Mouse (Mus musculus) frontal cortex, postnatal 14 days (tissue): ENCODE data around the gene Synj1.

Source experiments
- DNase-seq, 2 experiments: peaks; one replicate each; pipeline ENCODE4 v3.0.0; 2022; ENCODE audit warnings: low spot score in 2 of 2

Synj1 gene

DNA sequence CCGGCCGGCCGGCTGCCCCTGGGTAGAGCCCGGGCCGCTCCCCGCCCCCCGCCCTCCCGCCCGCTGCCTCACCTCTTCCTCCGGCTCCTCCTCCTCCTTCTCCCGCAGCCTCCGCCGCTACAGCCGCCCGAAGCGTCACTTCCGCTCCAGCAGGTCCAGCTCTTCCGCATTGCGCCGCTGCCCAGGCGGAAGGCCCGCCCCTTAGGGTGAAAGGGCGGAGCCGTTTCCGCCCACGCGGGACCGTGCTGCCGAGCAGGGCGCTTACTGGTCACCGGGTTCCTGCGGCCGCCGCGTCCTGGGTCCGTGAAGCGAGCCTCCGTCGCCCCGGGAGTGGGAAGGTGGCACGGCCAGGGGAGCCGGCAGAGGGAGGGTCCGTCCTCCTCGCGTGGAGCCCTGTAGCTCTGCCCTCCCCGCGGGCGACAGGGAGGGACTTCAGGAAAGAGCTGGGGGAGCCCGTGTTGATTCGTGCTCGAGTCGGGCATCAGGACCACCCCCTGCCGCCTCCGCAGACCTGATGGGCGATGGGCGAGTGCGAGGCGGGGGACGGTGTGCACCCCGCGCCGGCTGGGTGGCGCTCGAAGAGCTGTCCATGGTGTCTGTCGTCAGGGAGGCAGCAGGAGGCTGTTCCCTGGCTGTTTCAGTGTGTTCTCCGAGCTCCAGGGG lies at the start of gene Synj1:
Gene Synj1 (minus strand): TSS at position 288 of the 663 bp plus-strand sequence.
- DNase-seq = peak; percentile 86 to 88

GRCm38 (mm10) chr16:91057741-91058140 lies 46.6 kb upstream of the Synj1 start:
- no peak for DNase-seq

- DNase-seq = no peak
These were observed 46.2 kb upstream of the Synj1 start for GRCm38 (mm10) chr16:91057261-91057660.

GRCm38 (mm10) chr16:91056043-91056821 lies 45.1 kb upstream of the Synj1 start:
- peak; percentile 13 to 40 for DNase-seq

DNA sequence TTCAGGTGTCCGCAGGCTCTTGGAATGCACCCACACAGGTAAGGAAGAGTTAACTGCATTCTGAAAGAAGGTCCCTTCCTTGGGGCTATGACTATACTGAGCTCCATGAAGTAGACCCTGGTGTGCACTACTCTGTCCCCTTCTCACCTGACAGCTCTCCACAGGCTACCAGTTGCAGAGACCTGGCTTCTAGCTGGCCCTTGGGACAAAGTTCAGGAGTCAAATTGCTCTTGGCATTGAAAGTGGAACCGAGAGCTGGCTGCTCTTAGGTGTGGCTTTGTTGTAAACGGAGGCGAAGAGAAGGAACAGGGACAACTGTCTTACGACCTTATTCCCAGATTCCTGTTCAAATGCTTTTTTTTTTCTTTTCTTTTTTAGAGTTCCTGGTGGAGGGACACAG lies 44.0 kb upstream of the Synj1 start:
- DNase-seq = no peak

DNA sequence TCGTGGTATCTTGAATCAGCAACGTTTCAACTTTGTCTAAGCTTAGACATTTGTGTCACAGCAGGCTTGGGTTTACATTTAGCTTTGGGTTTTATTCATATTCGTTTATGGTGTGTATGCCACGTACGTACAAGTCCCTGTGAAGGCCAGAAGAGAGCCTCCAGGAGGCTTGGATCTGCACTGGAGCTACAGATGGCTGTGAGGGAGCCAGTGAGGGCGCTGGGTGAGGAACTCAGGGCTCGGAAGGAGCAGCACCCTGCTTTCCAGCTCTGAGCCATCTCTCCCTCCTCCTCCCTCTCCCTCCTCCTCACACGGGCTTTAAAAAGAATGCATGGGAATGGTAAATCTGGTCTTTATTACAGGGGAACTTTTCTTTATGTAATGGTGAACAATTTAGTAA lies 42.5 kb upstream of the Synj1 start:
- no peak for DNase-seq

- peak in 1 of 2 experiments; percentile 17 for DNase-seq
These were observed 34.4 kb upstream of the Synj1 start for GRCm38 (mm10) chr16:91045511-91045910.

DNA sequence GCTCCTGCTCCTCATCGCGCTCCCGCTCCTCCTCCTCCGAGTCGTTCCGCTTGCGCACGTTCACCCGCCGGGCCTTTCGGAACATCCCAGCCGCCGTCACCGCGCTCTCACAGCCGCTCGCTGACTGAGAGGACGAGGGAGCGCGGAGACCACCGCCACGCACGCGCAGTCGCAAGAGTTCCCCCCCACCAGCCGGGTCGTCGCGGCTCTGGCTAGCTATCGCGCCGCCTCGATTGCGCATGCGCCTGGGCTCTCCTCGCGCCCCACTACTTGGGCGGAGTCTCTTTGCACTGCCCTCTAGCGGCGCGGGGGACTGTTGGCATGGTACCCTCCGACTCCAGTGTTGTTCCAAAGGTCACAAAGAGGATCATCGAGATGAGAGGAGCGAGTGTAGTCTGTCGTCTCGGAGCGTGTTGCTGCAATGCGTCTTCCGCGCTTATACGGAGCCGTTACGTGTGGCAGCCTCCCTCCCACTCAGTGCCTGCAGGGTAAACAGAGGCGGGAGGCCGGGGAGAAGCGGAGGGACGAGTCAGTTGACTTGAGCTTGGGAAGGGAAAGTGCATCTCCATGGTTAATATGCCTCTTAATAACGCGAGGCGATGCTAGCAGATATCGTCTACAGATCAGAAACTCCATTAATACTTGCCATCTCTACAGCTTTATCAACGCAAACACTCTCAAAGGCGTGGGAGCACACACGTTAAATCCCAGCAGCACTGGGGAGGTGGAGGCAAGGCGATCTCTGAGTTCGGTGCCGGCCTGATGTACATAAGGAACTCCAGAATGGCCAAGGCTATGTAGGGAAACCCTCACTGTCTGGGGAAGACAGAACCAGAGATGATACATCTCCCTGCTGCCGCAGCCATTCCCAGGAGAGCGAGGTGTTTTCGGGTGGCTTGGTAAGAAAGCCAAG lies 33.4 kb upstream of the Synj1 start, which contains the start of gene Paxbp1:
Gene Paxbp1 (minus strand): TSS at position 274 of the 913 bp plus-strand sequence.
- DNase-seq = peak; percentile 98

DNA sequence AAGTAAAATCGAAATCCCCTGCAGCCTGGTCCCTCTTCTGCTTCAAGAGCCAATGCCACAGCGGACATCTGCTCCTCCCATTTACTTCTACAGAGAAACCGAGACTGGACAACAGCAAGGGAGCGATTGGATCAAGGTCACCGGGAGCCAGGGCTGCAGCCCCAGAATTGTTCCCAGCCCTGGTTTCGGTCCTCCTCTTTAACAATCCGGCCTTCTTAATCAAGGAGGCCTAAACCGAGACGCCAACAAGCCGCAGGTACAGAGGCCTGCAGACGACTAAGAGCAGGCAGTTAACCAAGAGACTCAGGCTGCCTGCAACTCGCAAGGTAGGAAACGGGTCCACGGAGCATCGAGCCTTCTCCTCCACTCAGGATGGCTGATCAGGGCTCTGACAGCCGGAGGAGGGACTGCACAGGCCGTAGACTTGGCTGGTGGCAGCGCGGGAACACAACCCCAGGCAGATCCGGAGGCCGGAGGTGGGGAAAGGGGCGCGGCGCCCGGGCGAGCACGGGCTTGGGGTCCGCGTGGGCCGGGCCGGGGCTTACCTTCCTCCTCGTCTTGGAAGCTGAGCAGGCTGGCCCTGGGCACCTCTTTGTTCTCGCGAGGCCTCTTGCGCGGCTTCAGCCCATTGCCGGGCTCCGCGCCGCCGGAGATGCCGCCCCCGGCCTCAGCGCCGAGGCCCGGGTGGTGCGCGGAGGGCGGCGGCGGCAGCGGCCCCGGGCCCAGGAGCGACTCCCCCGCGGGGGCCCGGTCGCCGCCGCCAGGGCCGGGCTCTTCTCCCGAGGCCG lies 32.5 kb upstream of the Synj1 start:
- peak; percentile 30 to 39 for DNase-seq

DNA sequence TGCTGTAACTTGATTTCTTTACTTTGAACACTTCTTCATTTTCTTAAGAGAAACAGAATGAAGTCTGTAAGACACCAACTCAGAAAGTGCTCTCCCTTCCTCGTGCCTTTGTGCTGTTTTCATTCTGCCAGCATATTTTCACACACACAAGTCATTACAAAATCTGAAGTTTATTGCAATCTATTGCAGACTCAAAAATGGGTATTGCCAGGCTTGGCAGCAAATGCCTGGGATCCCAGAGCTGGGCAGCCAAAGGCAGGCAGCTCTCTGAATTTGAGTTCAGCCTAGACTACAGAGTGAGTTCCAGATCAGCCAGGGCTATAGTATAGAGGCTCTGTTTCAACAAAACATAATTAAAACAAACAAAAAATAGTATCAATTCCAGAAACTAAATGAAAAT lies 31.5 kb upstream of the Synj1 start:
- no peak for DNase-seq

- no peak for DNase-seq
These were observed 24.8 kb upstream of the Synj1 start for GRCm38 (mm10) chr16:91035866-91036265.

DNA sequence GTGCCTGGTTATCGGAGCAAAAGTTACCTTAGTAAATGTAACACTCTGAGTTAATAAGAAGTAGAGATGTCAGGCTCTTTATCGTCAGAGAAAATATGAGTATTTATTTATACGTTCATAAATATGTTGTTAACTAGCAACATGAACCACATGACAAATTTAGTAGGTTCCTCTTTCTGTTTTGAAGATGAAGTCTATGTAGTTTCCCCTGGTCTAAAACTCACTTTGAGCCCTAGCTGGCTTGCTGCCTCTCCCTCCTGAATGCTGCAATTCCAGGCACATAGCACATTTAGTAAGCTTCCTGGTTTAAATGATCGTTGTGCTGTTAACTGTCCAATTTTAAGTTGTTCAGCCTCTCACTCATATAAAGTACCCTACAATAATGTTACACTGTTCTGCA lies 19.6 kb upstream of the Synj1 start:
- DNase-seq = no peak

GRCm38 (mm10) chr16:91029901-91030300 lies 18.8 kb upstream of the Synj1 start:
- DNase-seq = no peak

GRCm38 (mm10) chr16:91029161-91029743 lies 18.1 kb upstream of the Synj1 start:
- no peak for DNase-seq

DNA sequence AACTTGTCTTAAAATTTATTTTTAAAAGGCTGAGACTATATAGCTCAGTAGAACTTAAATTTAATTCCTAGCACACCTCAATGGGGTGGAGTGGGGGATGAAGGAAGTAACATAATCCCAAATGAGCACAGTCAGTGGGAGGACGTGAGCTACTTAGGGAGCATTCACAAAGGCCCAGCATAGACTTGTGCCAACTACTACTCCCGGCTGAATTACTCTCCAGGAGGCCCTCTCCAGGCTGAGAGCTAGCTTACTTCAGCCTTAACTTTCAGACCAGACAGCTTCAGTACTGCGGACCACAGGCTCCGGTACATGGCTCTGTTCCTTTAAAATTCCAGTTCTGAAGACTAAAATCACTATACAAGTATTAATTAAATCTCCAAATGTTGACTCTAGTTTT lies 15.2 kb upstream of the Synj1 start:
- DNase-seq = no peak

DNA sequence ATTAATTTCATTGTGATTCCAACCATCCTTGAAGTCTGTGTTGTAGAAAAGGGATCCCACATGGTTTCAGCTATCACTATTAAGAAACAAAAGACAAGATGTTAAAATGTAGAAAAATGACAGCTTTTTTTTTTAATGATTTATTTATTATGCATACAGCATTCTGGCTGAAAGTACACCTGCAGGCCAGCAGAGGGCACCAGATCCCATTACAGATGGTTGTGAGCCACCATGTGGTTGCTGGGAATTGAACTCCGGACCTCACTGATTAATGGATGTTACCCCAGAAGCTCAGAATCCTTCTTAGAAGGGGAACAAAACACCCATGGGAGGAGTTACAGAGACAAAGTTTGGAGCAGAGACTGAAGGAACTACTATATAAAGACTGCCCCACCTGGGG lies 12.3 kb upstream of the Synj1 start:
- no peak for DNase-seq

DNA sequence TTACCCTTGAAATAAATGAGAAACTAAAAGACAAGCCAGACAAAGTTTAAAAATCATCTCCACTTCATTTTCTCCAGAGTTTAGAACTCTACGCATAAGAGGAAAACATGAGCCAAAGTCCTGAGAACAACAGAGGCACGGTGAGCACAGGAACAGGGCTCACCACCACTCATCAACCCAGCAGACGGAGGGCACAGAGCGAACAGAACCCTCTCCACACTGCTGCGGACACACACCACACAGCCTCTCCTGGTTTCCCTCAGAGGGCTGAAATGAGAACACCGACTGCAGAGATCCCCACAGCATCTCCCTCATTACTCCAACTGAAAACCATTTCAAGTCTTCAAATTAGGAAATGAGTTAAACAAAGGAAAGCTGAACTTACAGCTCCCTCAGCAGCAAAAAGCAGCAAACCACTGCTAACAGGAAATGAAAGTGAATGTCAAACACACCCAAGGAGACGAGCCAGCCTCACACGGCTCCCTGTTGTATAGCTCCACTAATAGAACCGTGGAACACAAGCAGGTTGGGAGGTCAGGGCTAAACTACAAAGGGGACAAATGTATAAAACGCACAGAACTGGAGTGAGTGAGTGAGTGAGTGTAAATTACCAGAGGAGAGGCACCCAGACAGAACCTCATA lies 9.9 kb upstream of the Synj1 start:
- DNase-seq = no peak

GRCm38 (mm10) chr16:91019476-91019875 lies 8.4 kb upstream of the Synj1 start:
- no peak for DNase-seq

GRCm38 (mm10) chr16:91015761-91016160 lies 4.7 kb upstream of the Synj1 start:
- DNase-seq = no peak

GRCm38 (mm10) chr16:91011847-91012246 lies 739 bp upstream of the Synj1 start:
- no peak for DNase-seq
